In the genomic region with DNA sequence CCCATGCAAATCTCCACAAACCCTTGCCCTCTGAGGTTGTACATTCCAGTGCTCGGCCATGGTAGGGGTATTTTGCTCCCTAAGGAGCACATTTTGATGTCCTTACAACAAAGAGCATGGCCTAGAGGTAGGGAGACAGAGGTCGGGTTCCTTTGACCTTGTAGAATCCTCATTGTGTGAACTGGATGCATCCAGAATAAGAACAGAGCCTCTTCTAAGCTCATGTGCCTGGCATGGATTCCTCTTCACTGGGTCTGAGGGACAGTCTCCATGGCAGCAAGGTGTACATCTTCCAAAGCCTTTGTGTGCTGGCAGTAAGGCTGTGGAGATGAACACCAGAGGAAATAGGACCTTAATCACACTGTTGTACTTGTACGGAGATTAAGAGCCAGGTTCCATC, we compare ENCODE assay signal across 20 mouse cellular contexts.
"Had no signal": no experiment of that assay in that cellular context is flagged by ENCODE, and none has a peak within 500 bp of the region (broad histone marks: within the 10 kb centered on the region; RNA-seq: fewer than 3 reads in every experiment).

No protein-coding gene starts in this region.

- H3K27me3 ChIP-seq: limb, embryonic 12.5 days; limb, embryonic 15.5 days; midbrain, embryonic 12.5 days; stomach, embryonic 15.5 days had no signal

- H3K4me1 ChIP-seq: limb, embryonic 12.5 days; limb, embryonic 15.5 days; midbrain, embryonic 12.5 days; stomach, embryonic 15.5 days had no signal

- ATAC-seq: liver, postnatal 0 days; lung, postnatal 0 days; midbrain, embryonic 16.5 days had no signal

- DNase-seq: kidney, postnatal 25 days; layer of hippocampus, adult 9-11 months; left cerebral cortex, postnatal 4 days; liver, postnatal 0 days; lung, embryonic 14.5 days; right cerebral cortex, adult 18-20 months; right cerebral cortex, postnatal 14 days; right cerebral cortex, postnatal 4 days; thymus, postnatal 36 days had no signal

- H3K36me3 ChIP-seq: limb, embryonic 12.5 days; limb, embryonic 15.5 days; midbrain, embryonic 12.5 days; stomach, embryonic 15.5 days had no signal

- H3K4me2 ChIP-seq: limb, embryonic 12.5 days; limb, embryonic 15.5 days; liver, embryonic 11.5 days; lung, embryonic 14.5 days; midbrain, embryonic 12.5 days; stomach, embryonic 15.5 days had no signal

- H3K27ac ChIP-seq: kidney, postnatal 0 days; limb, embryonic 12.5 days; limb, embryonic 15.5 days; liver, embryonic 14.5 days; macrophage; midbrain, embryonic 12.5 days; stomach, embryonic 15.5 days had no signal

- H3K9me3 ChIP-seq: limb, embryonic 12.5 days; limb, embryonic 15.5 days; midbrain, embryonic 12.5 days; stomach, embryonic 15.5 days had no signal

- H3K4me3 ChIP-seq: layer of hippocampus, adult 2 months; limb, embryonic 12.5 days; limb, embryonic 15.5 days; midbrain, embryonic 12.5 days; stomach, embryonic 15.5 days had no signal

- H3K9ac ChIP-seq: limb, embryonic 12.5 days; limb, embryonic 15.5 days; liver, embryonic 14.5 days; liver, postnatal 0 days; lung, embryonic 14.5 days; midbrain, embryonic 12.5 days; stomach, embryonic 15.5 days had no signal
